Mouse (Mus musculus) kidney, embryonic 14.5 days (tissue): ENCODE data around the gene Ssr1. TPM values are rescaled to one million over a fixed set of nuclear protein-coding genes. Genes with fewer than 3 reads are reported as not detected.

ENCODE experiments used
- ATAC-seq: fragments of 200-750 bp; cut with Nextera tagmentation; 2 replicates; pipeline ENCODE4 v1.8.0; 2017; ENCODE audit warnings: moderate number of reproducible peaks, mild to moderate bottlenecking, moderate TSS enrichment, moderate library complexity; ENCODE audit not compliant: low FRiP score, low TSS enrichment
- H3K27ac ChIP-seq: fragments of 300-500 bp; sonication (generic); 2 replicates; pipeline ENCODE4 v1.5.1; 2014; ENCODE audit warnings: low read depth, mild to moderate bottlenecking, low read length, moderate library complexity, mixed read lengths
- H3K27me3 ChIP-seq: fragments of 300-500 bp; sonication (generic); 2 replicates; pipeline ENCODE4 v1.6.1; 2014; ENCODE audit warnings: mild to moderate bottlenecking, low read length; ENCODE audit not compliant: control insufficient read depth, insufficient read depth
- H3K36me3 ChIP-seq: fragments of 300-500 bp; sonication (generic); 2 replicates; pipeline ENCODE4 v1.6.1; 2014; ENCODE audit warnings: low read length, mixed read lengths; ENCODE audit not compliant: control insufficient read depth, insufficient read depth
- H3K4me1 ChIP-seq: fragments of 300-500 bp; sonication (generic); 2 replicates; pipeline ENCODE4 v1.6.1; 2014; ENCODE audit warnings: low read length, mixed read lengths; ENCODE audit not compliant: control insufficient read depth, insufficient read depth
- H3K4me2 ChIP-seq: fragments of 300-500 bp; sonication (generic); replicated peaks from 2 replicates; pipeline ENCODE4 v1.6.1; 2014; ENCODE audit warnings: low read depth, mild to moderate bottlenecking, low read length
- H3K4me3 ChIP-seq: fragments of 300-500 bp; sonication (generic); 2 replicates; pipeline ENCODE4 v1.5.1; 2014; ENCODE audit warnings: mild to moderate bottlenecking, low read length
- H3K9ac ChIP-seq: fragments of 300-500 bp; sonication (generic); 2 replicates; pipeline ENCODE4 v1.6.1; 2014; ENCODE audit warnings: low read depth, mild to moderate bottlenecking, low read length, moderate library complexity
- H3K9me3 ChIP-seq: fragments of 300-500 bp; sonication (generic); 2 replicates; pipeline ENCODE4 v1.6.1; 2016; ENCODE audit warnings: low read length; ENCODE audit not compliant: control insufficient read depth
- WGBS: fragments of 180-500 bp; shearing (Covaris S2); extraction: QIAGEN DNeasy Blood & Tissue Kit; methylation state at CpG from one replicate; pipeline ENCODE4 v1.1.7; 2014; 5-methylcytosine and 5-hydroxymethylcytosine counted together
- polyA plus RNA-seq: library from polyadenylated mRNA; unstranded; fragments of >200 nt; fragmentation: Nextera tagmentation; extraction: Ambion mirVana; gene quantifications from 2 replicates; pipeline ENCODE4 v1.2.1, GENCODE M21; 2014

Ssr1 gene
- polyA plus RNA-seq, 1 experiment from 2014 or later, result 133 TPM

DNA sequence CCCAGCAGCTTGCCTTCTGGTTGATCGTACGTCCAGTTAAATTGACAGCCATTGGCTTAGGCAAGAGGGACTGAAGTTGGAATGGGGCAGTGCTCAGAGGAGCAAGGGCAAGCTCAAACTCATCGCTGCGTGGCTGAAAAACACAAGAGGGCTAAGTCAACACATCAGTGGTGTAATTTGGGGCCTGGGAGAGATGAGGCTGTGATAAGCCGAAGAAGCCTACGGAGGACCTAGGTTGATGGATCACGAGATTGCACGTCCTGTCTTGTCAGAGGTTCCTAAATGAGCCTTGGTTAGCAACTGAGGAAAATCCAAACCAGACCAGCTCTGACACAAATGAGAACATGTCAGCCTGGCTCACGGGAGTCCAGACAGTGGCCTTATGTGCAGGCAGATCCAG, 31.5 kb downstream of the Ssr1 start:
- Histone ChIP-seq H3K9me3 (peaks cover 6% of the 10 kb centered on the region; the same call in 1 of the 2 replicates), H3K27ac (no peak overlapping the region), H3K4me1 (peaks cover 38% of the 10 kb centered on the region), H3K4me2 (no peak overlapping the region), H3K9ac (no peak overlapping the region), H3K4me3 (no peak overlapping the region), H3K27me3 (no peaks in the 10 kb centered on the region), H3K36me3 (no peaks in the 10 kb centered on the region)
- ATAC-seq, result no peak
- 89% methylated on average over 9 of the region's 9 CpGs for WGBS

DNA sequence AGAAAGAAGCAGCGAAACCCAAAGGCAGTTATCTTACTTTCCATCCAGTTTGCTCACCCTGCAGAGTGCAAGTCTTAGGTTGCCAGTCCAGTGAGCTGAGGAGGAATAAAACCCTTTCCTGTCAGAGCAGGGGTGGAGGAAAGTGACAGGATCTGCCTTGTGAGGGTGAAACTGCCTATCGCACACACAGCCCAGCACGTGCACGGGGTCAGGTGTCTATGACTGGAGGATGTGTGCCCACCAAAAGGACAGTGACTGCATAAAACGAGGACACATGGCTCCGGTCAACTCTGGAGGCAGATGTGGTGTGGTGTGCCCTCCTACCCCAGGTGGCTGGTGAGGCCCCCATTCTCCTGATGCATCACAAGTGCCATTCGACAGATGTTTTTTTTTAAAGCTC, 34.1 kb downstream of the Ssr1 start:
- H3K4me3 ChIP-seq, result no peak overlapping the region
- H3K9ac ChIP-seq, result no peak overlapping the region
- peaks cover 12% of the 10 kb centered on the region for H3K4me1 ChIP-seq
- no peaks in the 10 kb centered on the region for H3K36me3 ChIP-seq
- H3K27ac ChIP-seq, result no peak overlapping the region
- peaks cover 6% of the 10 kb centered on the region; the same call in 1 of the 2 replicates for H3K9me3 ChIP-seq
- 69% methylated on average over 7 of the region's 7 CpGs for WGBS
- H3K27me3 ChIP-seq, result no peaks in the 10 kb centered on the region
- H3K4me2 ChIP-seq, result no peak overlapping the region
- 0 out of 2 replicates have a peak, but pooled peaks have one; percentile 18 for ATAC-seq

GRCm38 (mm10) chr13:37959239-37959907, 34.6 kb downstream of the Ssr1 start:
- Histone ChIP-seq H3K9me3 (peaks cover 6% of the 10 kb centered on the region; the same call in 1 of the 2 replicates), H3K36me3 (no peaks in the 10 kb centered on the region), H3K27ac (no peak overlapping the region), H3K4me1 (peaks cover 7% of the 10 kb centered on the region; the same call in 1 of the 2 replicates), H3K4me2 (no peak overlapping the region), H3K9ac (no peak overlapping the region), H3K4me3 (no peak overlapping the region), H3K27me3 (no peaks in the 10 kb centered on the region)
- 81% methylated on average over 15 of the region's 15 CpGs for WGBS
- no peak for ATAC-seq

DNA sequence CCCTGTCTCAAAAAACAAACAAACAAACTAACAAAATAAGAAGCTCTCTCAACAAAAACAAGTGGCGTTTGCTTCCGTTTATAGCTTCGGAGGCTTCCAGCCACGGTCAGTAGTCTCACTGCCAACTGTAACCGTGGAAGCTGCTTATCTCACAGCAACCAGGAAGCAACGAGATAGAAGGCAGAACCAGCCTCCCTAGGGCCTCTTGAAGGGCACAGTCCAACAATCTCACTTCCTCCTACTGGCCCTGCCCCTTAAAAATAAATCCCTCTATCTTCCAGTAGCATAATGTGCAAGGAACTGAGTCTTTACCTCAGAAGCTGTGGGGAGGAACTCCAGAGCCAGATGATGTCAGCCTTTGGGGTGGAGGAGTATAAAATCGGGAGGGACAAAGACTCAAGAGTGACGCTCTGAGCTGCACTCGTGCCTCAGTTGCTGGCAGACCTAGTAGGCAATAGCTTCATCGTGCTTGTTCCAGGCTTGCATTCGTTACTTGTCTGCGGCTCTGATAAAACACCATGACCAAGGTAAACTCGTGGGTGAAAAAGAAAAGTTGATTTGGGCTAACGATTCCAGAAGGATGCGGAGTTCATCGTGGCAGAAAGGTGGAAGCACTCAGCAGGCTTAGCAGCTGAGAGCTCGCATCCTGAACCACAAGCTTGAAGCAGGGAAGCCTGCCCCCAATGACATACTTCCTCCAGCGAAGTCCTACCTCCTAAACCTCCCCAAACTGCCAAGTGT, 35.3 kb downstream of the Ssr1 start:
- H3K4me2 ChIP-seq, result no peak overlapping the region
- no peak overlapping the region for H3K4me3 ChIP-seq
- no peaks in the 10 kb centered on the region for H3K36me3 ChIP-seq
- H3K27ac ChIP-seq, result no peak overlapping the region
- WGBS, result 88% methylated on average over 18 of the region's 18 CpGs
- no peaks in the 10 kb centered on the region; the same call in 1 of the 2 replicates for H3K4me1 ChIP-seq
- no peaks in the 10 kb centered on the region for H3K27me3 ChIP-seq
- ATAC-seq, result no peak
- H3K9me3 ChIP-seq, result peaks cover 6% of the 10 kb centered on the region; the same call in 1 of the 2 replicates
- no peak overlapping the region for H3K9ac ChIP-seq

GRCm38 (mm10) chr13:37954318-37954717, 39.7 kb downstream of the Ssr1 start:
- Histone ChIP-seq H3K4me1 (no peaks in the 10 kb centered on the region), H3K9ac (no peak overlapping the region), H3K36me3 (peaks cover 17% of the 10 kb centered on the region), H3K4me2 (no peak overlapping the region), H3K9me3 (peaks cover 6% of the 10 kb centered on the region; the same call in 1 of the 2 replicates), H3K27me3 (no peaks in the 10 kb centered on the region), H3K27ac (no peak overlapping the region), H3K4me3 (no peak overlapping the region)
- ATAC-seq, result no peak
- 68% methylated on average over 1 of the region's 1 CpGs for WGBS

DNA sequence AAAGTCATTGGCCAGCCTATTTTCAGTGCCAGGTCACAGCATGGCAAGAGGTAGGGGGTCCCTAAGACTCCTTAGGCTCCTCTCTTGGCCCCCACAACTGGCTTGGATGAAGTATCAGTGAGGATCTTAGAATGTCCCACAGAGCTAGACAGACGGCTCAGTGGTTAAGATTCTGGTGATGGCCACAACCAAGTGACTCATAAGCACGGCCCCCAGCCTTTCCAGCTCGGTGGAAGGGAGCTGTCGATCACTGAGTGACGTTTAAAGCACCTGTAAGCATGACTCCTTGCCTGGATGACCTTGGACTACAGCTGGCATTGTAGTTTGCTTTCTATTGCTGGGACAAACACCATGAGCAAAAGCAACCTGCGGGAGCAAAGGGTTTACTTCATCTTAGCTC, 41.0 kb downstream of the Ssr1 start:
- no peak overlapping the region for H3K27ac ChIP-seq
- H3K9me3 ChIP-seq, result no peaks in the 10 kb centered on the region
- no peak for ATAC-seq
- peaks cover 30% of the 10 kb centered on the region for H3K36me3 ChIP-seq
- no peaks in the 10 kb centered on the region for H3K4me1 ChIP-seq
- H3K9ac ChIP-seq, result no peak overlapping the region
- no peak overlapping the region for H3K4me3 ChIP-seq
- 87% methylated on average over 6 of the region's 6 CpGs for WGBS
- no peak overlapping the region for H3K4me2 ChIP-seq
- no peaks in the 10 kb centered on the region for H3K27me3 ChIP-seq

- H3K36me3 ChIP-seq, result peaks cover 36% of the 10 kb centered on the region
These were observed 47.3 kb downstream of the Ssr1 start for GRCm38 (mm10) chr13:37946734-37947133.

DNA sequence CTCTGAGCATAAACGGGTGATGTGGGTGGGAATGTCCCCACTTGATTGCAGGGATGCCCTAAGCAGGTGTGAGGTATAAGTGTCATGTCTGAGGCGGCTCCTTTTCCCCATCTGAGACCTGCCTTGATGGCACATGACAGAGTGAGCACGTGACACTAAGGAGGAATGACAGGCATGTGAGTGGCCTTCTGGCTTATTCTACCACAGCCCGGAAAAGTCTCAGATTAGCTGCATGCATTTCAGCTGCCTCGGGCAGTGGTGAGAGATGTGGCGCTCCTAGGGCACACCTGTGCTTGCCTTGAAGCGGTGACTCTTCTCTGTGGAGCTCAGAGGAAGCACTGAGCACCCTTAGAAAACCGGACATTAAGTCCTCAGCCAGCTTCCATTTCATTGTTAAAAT, 48.6 kb downstream of the Ssr1 start:
- Histone ChIP-seq H3K27me3 (no peaks in the 10 kb centered on the region), H3K4me3 (no peak overlapping the region), H3K9me3 (no peaks in the 10 kb centered on the region), H3K27ac (no peak overlapping the region), H3K9ac (no peak overlapping the region), H3K36me3 (peaks cover 35% of the 10 kb centered on the region), H3K4me1 (peaks cover 34% of the 10 kb centered on the region), H3K4me2 (no peak overlapping the region)
- ATAC-seq, result no peak
- WGBS, result 84% methylated on average over 8 of the region's 8 CpGs

More at GRCm38 (mm10) chr13:37946734-37947133, 47.3 kb downstream of the Ssr1 start:
- peak; percentile 22; the same call in 1 of the 2 replicates for ATAC-seq
- WGBS, result 13% methylated on average over 6 of the region's 6 CpGs
- Histone ChIP-seq H3K9me3 (no peaks in the 10 kb centered on the region), H3K9ac (no peak overlapping the region), H3K27me3 (no peaks in the 10 kb centered on the region), H3K4me2 (no peak overlapping the region), H3K4me3 (no peak overlapping the region), H3K27ac (no peak overlapping the region), H3K4me1 (peaks cover 21% of the 10 kb centered on the region)

DNA sequence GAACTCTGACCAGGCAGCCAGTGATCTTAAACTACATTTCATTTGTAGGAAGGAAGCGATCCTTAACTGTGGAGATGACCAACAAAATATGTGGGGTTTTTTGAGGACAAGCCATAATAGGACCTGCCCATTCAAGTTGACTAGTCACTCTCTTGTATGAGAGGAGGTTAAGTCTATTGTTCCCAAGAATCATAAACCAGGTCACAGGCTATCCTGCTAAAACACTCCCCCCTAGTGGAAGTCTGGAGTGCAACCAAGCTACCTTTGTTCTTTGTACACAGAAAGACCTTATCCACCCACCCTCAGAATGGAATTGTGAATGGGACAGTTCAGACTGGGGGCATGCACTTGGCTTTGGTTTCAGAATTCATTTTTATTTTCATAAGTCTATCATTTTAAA, 49.7 kb downstream of the Ssr1 start:
- Histone ChIP-seq H3K36me3 (peaks cover 24% of the 10 kb centered on the region), H3K4me1 (peaks cover 34% of the 10 kb centered on the region), H3K27ac (no peak overlapping the region), H3K4me3 (no peak overlapping the region), H3K9me3 (no peaks in the 10 kb centered on the region), H3K9ac (no peak overlapping the region), H3K4me2 (no peak overlapping the region), H3K27me3 (no peaks in the 10 kb centered on the region)
- ATAC-seq, result no peak
- WGBS, result 77% methylated on average over 1 of the region's 1 CpGs
